Mouse (Mus musculus) embryo, embryonic 9.5 days (tissue): ENCODE measurements around the gene Pdgfb.

Source experiments
- DNase-seq: peaks from one replicate; pipeline ENCODE4 v3.0.0-alpha.2; 2017; ENCODE audit errors: extremely low spot score

The Pdgfb gene

DNA sequence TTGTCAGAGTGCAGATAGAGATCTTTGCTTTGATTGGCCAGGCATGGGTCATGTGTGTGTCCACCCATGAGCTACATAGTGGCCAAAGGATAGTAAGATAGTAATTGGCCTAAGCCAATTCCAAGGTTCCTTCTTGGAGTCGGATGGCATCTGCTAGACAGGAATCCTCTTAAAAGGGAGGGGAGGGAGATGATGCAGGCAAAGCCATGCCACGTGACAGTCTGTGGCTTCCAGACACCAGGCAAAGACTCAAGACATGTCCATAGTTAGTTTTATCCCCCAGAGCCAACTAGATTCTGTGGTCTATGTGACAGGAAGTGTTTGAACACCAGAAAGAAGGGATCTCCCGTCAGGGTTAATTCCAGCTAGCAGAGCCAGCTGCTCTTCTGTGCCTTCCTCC, 56.4 kb downstream of the Pdgfb start:
- DNase-seq, result no peak

- DNase-seq, result no peak
These were observed 58.2 kb downstream of the Pdgfb start for GRCm38 (mm10) chr15:79956559-79956958.

DNA sequence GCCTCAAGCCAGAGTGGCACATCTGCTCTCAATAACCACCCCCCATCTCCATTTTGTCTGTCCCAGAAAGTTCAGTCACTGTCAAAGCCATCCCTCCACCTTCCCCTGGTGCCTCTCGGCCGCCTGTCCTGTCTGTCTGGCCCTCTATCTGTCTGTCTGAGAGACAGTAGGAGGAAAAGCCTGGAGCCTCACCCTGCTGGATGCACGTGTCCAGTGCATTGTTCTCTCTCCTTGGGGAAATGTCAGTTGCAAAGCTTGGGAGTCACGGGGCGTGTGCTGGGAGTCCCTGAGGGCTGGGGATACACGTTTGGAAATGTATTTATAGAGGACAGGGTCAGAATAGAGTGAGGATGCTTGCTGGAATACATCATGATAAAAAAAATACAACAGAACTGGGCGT, 61.3 kb downstream of the Pdgfb start:
- no peak for DNase-seq

GRCm38 (mm10) chr15:79952504-79953231, 62.1 kb downstream of the Pdgfb start:
- DNase-seq, result no peak

GRCm38 (mm10) chr15:79951730-79952503, 62.9 kb downstream of the Pdgfb start:
- no peak for DNase-seq

DNA sequence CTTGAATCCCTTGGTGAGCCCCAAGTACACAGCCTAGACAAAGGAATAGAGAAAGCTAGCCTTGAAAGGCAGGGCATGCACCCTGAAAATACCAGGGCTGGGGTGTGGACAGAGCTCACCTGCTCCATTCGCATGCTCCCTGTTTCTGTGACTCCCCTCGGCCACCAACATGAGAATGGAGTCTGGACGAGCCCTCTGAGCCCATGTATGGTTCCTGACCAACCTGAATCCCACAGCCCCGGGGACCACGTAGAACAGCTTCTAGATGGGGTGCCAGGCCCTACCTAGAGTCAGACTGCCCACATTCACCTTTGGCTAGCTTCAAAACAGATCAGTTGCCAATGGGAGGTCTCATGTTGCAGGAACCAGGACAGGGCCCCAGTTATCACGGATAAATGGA, 63.6 kb downstream of the Pdgfb start:
- DNase-seq, result no peak

DNA sequence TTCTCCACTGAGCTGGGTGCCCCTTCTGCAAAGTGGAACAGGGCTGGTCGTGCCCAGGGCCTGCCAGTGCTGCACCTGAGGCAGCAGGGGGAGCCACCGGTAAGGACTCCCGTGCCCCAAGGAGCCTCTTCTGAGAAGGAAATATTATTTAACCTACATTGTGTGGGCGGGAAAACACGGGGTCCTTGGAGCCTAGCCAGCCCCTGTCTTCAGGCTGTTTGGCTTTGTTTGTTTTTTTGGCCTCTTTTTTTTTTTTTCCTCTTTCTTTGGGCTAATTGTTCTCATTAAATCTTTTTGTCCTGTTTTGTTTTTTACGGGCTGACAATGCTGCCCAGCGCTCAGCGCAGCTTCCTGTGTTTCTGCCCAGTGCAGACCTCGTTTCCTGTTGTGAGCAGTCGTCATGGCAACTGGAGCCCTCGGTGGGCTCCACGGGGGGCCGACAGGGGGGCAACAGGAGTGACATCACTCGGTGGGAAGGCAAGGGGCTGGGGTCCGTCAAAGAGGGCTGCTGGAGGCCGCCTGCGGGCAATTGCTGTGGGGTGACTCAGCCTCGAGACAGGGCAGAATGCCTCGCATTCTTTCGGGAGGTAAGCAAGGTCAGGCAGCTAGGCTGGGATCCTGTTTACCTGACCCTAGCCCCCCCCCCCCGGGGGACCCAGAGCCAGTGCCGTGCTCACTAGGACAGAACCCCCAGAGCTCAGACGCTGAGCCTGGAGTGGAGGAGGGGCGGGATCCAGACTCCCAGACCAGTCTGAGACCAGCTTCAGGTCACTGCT, 64.3 kb downstream of the Pdgfb start:
- DNase-seq, result peak; percentile 83

DNA sequence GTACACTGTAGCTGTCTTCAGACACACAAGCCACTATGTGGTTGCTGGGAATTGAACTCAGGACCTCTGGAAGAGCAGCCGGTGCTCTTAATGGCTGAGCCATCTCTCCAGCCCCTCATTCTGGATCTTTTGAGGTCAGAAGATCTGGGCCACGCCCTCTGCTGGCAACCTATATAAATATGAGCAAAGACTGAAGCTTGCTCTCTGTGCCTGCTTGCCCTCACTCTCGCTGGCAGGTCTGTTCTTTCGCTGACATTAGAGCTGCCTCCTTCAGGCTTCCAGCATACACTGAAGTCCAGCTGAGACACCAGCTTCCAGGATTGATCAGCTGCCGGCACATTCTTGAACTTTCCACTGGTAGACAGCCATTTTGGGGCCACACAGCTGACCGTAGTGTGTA, 67.1 kb downstream of the Pdgfb start:
- no peak for DNase-seq

DNA sequence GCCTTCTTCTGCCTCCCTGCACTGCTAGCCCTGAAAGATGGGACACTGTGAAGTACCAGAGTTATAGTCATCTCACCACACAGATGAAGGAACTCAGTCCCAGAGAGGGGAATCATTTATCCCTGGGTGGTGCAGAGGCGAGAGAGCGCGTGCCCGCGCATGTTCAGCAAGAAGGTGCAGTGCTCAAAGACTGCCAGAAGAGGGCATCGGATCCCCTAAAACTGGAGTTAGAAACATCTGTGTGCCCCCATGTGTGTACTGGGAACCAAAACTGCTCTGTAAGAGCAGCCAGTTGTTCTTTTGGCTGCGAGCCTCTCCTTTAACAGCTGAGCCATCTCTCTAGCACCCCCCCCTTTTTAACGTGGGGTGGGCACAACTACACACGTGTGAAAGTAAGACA, 68.0 kb downstream of the Pdgfb start:
- no peak for DNase-seq

GRCm38 (mm10) chr15:79946022-79946421, 68.8 kb downstream of the Pdgfb start:
- peak; percentile 87 for DNase-seq
